Mouse (Mus musculus) midbrain, embryonic 11.5 days (tissue): Measurements from ENCODE around the gene Nccrp1. TPM values are rescaled to one million over a fixed set of nuclear protein-coding genes. Genes with fewer than 3 reads are reported as not detected.
"Not testable (repeated sequence)": the region's sequence is repeated elsewhere in the genome, so short reads cannot be mapped to it uniquely, and the experiment has no call there.

Experiments
- ATAC-seq: fragments of 200-750 bp; cut with Nextera tagmentation; 2 replicates; pipeline ENCODE4 v1.8.0; 2017; ENCODE audit warnings: moderate TSS enrichment, moderate library complexity; ENCODE audit not compliant: low FRiP score
- DNase-seq: peaks from one replicate; pipeline ENCODE4 v3.0.0; 2015; ENCODE audit warnings: low spot score; ENCODE audit errors: missing footprints
- H3K27ac ChIP-seq: fragments of 300-500 bp; sonication (generic); 2 replicates; pipeline ENCODE4 v1.5.1; 2014; ENCODE audit warnings: low read depth, low read length
- H3K27me3 ChIP-seq: fragments of 300-500 bp; sonication (generic); 2 replicates; pipeline ENCODE4 v1.6.1; 2014; ENCODE audit warnings: mild to moderate bottlenecking, low read length, moderate library complexity, mixed read lengths; ENCODE audit not compliant: control insufficient read depth, insufficient read depth
- H3K36me3 ChIP-seq: fragments of 300-500 bp; sonication (generic); 2 replicates; pipeline ENCODE4 v1.6.1; 2014; ENCODE audit warnings: mild to moderate bottlenecking, low read length, moderate library complexity, mixed read lengths; ENCODE audit not compliant: control insufficient read depth, insufficient read depth
- H3K4me1 ChIP-seq: fragments of 300-500 bp; sonication (generic); 2 replicates; pipeline ENCODE4 v1.6.1; 2014; ENCODE audit warnings: low read length; ENCODE audit not compliant: control insufficient read depth, insufficient read depth
- H3K4me2 ChIP-seq: fragments of 300-500 bp; sonication (generic); 2 replicates; pipeline ENCODE4 v1.6.1; 2014; ENCODE audit warnings: mild to moderate bottlenecking, moderate library complexity
- H3K4me3 ChIP-seq: fragments of 300-500 bp; sonication (generic); 2 replicates; pipeline ENCODE4 v1.5.1; 2014; ENCODE audit warnings: low read depth, low read length
- H3K9ac ChIP-seq: fragments of 300-500 bp; sonication (generic); 2 replicates; pipeline ENCODE4 v1.6.1; 2014; ENCODE audit warnings: low read length
- H3K9me3 ChIP-seq: fragments of 300-500 bp; sonication (generic); 2 replicates; pipeline ENCODE4 v1.6.1; 2016; ENCODE audit warnings: low read length; ENCODE audit not compliant: control insufficient read depth
- WGBS: fragments of 180-500 bp; shearing (Covaris S2); extraction: QIAGEN DNeasy Blood & Tissue Kit; methylation state at CpG from one replicate; pipeline ENCODE4 v1.1.7; 2014; 5-methylcytosine and 5-hydroxymethylcytosine counted together
- polyA plus RNA-seq: library from polyadenylated mRNA; unstranded; fragments of >200 nt; fragmentation: Nextera tagmentation; extraction: Ambion mirVana; gene quantifications from 2 replicates; pipeline ENCODE4 v1.2.1, GENCODE M21; 2014

Nccrp1 gene
- polyA plus RNA-seq, 1 experiment from 2014 or later = not detected

DNA sequence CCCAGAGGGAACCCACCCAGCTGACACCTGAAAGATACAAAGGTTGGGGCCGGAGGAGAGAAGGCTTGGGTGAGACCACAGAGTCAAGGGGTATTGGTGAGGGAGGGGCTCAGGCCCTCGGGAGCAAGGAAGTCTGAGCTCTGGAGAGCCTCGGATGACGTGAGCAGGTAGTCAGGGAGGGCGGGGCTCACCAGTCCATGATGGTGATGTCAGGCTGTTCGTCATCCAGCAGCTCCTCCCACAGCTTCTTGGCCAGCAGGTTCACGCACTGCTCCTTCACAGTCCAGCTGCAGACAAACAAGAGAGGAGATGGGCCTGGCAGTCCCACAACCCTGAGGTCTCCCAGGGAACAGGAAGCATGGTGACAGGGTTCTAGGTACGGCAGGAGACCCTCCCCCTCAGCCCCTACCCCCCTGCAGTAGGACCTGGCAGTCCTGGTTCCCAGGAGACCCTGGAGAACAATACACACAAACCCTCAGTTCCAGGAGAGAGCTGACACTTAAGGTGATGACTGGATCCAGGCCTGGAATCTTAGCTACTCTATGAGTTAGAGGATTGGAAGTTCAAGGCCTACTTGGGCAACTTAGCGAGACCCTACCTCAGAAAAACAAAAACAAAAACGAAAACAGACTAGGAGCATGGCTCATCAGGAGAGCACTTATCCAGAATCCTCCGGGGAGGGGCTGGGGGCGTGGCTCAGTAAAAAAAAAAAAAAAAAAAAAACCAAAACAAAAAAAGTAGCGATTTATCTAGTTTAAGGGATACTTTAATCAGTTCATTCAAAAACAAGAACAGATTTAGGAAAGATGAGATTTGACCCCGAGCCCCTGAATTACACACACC, 1.8 kb downstream of the Nccrp1 start:
- Histone ChIP-seq H3K4me2 (no peak overlapping the region), H3K36me3 (no peaks in the 10 kb centered on the region), H3K4me1 (peaks cover 15% of the 10 kb centered on the region), H3K4me3 (no peak overlapping the region), H3K9ac (no peak overlapping the region), H3K9me3 (no peaks in the 10 kb centered on the region), H3K27me3 (peaks cover 18% of the 10 kb centered on the region), H3K27ac (no peak overlapping the region)
- DNase-seq (peak; percentile 89), ATAC-seq (peak; percentile 31; the same call in 1 of the 2 replicates)
- WGBS = 23% methylated on average over 14 of the region's 14 CpGs

DNA sequence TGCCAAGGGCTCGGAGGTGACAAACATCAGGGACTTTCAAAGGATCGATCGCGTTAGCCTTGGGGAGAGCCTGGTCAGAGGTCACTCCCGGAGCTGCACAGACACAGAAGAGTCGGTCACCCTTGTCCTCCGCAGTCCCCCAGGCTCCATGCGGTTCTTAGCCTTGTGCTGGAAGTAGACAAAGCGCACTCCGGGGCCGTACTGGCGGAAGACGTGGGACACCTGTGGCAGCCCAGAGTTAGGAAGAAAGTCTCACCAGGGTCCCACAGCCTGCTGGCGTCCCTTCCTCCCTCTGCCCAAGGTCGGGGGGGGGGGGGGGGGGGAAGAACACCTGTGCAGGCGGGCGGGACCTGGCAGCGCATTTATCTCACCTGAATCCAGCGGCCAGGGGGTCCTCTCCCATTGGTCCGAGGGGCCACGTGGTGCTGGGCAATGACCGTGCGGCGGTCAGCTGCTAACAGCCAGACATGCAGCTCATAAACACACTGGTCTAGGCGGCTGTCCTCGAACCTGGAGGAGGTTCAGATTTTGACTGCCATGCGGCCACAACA, 2.9 kb downstream of the Nccrp1 start:
- no peaks in the 10 kb centered on the region for H3K36me3 ChIP-seq
- peak; percentile 45 for ATAC-seq
- no peak overlapping the region for H3K27ac ChIP-seq
- H3K9ac ChIP-seq = peak overlapping the region; percentile 16; the same call in 1 of the 2 replicates
- peaks cover 15% of the 10 kb centered on the region for H3K4me1 ChIP-seq
- peaks cover 18% of the 10 kb centered on the region for H3K27me3 ChIP-seq
- peak overlapping the region; percentile 11; the same call in 1 of the 2 replicates for H3K4me3 ChIP-seq
- DNase-seq = peak; percentile 89
- no peaks in the 10 kb centered on the region for H3K9me3 ChIP-seq
- 2% methylated on average over 24 of the region's 27 CpGs for WGBS
- H3K4me2 ChIP-seq = peak overlapping the region; percentile 50

DNA sequence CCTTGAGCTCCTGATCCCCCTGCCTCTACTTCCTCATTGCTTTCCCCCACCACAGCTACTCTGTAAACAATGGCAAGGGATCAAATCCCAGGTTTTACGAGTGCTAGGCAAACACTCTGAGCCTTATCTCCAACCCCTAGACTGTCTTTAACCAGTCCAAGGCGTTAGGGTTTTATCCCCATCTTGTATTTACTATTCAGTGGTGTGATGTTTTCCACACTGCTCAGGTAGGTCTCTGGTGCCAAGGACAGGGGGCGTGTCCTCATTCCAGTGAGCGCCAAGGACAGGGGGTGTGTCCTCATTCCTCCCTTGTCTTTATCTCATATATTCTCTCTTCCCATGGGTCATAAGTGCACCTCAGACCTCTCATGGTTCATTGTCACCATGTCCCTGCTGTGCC, 6.5 kb downstream of the Nccrp1 start, which contains the start of gene Sycn:
Sycn (plus strand) TSS at position 360 of the 400 bp plus-strand sequence.
- H3K4me3 ChIP-seq = no peak within 1 kb of the TSS
- no peaks in the 10 kb centered on the region for H3K36me3 ChIP-seq
- DNase-seq (no peak), ATAC-seq (no peak)
- no peak within 1 kb of the TSS for H3K4me2 ChIP-seq
- no peak within 1 kb of the TSS for H3K27ac ChIP-seq
- 88% methylated on average over 4 of the region's 4 CpGs for WGBS
- no peaks in the 10 kb centered on the region for H3K9me3 ChIP-seq
- H3K27me3 ChIP-seq = peaks cover 4% of the 10 kb centered on the region
- peaks cover 9% of the 10 kb centered on the region for H3K4me1 ChIP-seq
- no peak within 1 kb of the TSS for H3K9ac ChIP-seq

DNA sequence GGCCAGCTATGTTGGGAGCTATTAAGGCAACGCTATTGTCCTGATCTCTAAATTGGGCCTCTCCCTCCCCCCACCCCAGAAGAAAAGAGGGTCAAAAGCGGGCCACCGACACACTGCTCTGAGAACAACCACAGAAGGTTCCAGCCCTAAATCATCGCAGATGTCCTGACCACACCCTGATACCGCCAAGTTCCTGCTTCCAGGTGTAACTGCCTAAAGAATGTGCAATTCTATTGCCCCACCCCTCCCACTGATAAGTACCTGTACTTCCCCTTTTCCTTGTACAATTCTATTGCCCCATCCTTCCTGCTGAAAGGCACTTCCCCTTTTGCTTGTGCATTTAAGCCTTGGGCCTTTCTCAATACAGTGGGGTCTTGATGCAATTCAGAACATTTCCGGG, 8.2 kb downstream of the Nccrp1 start:
- not testable (repeated sequence) for H3K36me3 ChIP-seq, H3K9ac ChIP-seq, H3K4me2 ChIP-seq, H3K4me1 ChIP-seq, H3K9me3 ChIP-seq, H3K27me3 ChIP-seq, H3K4me3 ChIP-seq, ATAC-seq, H3K27ac ChIP-seq, DNase-seq
- WGBS = 89% methylated on average over 6 of the region's 6 CpGs

DNA sequence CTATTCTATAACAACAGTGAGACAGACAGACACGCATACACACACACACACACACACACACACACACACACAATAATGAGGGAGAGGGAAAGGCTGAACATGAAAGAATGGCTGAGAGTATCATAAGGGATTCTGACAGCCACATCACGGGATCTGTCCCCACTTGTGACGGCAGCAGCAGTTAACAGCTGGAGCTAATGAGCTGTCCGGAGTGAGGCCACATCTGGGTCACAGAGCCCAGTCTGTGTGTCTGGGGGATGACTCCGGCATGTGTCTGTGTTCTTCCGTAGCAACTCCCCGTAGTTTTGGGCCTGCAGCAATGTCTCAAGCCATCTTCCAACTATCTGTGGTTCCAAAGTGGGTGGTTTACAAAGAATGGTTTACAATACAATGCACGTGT, 15.0 kb downstream of the Nccrp1 start:
- no peaks in the 10 kb centered on the region for H3K36me3 ChIP-seq
- no peaks in the 10 kb centered on the region for H3K9me3 ChIP-seq
- H3K4me3 ChIP-seq = no peak overlapping the region
- no peak overlapping the region for H3K4me2 ChIP-seq
- H3K9ac ChIP-seq = no peak overlapping the region
- DNase-seq = no peak
- 79% methylated on average over 8 of the region's 8 CpGs for WGBS
- no peaks in the 10 kb centered on the region for H3K4me1 ChIP-seq
- H3K27me3 ChIP-seq = peaks cover 3% of the 10 kb centered on the region
- no peak overlapping the region for H3K27ac ChIP-seq
- ATAC-seq = no peak

DNA sequence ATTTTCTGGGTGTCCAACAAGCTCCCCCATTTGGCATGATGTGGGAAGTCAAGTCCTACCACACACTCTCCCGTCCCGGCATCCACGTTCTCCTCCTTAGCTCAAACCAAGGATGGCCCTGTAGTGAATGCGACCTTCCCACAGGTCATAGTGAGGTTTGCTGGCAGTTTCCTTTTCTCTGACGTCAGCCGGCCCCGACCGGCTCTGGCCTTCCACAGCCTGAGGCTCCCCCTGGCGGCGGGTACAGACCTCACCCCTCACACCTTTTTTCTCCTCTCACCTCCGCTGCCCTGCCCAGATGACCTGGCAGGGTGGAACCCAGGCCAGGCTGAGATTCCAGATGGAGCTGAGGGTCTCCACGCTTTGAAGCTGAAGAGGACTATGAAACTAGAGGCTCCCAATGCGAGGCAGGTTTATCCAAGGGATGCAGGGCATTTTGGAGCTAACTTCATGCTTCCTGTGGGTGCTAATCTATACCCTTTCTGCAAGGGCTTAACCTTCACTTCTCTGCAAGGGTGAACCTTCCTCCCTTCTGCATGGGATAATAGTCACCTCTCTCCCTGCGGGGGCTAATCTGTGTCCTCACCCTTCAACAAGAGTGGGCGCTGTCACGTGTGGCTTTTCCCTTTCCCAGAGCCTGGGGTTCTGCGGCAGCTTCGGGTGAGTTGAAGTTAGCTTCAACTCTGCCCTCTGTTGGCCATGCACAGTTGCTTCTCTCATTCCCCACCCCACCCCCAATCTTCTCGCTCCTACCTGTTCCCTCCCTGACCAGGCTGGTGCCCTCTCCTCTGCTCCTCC, 18.9 kb downstream of the Nccrp1 start:
- ATAC-seq = peak; percentile 40; the same call in 1 of the 2 replicates
- peaks cover 3% of the 10 kb centered on the region for H3K27me3 ChIP-seq
- peak; percentile 96 for DNase-seq
- no peaks in the 10 kb centered on the region for H3K9me3 ChIP-seq
- H3K4me2 ChIP-seq = no peak overlapping the region
- no peak overlapping the region for H3K4me3 ChIP-seq
- H3K4me1 ChIP-seq = no peaks in the 10 kb centered on the region
- no peak overlapping the region for H3K27ac ChIP-seq
- H3K36me3 ChIP-seq = no peaks in the 10 kb centered on the region
- 7% methylated on average over 19 of the region's 19 CpGs for WGBS
- no peak overlapping the region for H3K9ac ChIP-seq

DNA sequence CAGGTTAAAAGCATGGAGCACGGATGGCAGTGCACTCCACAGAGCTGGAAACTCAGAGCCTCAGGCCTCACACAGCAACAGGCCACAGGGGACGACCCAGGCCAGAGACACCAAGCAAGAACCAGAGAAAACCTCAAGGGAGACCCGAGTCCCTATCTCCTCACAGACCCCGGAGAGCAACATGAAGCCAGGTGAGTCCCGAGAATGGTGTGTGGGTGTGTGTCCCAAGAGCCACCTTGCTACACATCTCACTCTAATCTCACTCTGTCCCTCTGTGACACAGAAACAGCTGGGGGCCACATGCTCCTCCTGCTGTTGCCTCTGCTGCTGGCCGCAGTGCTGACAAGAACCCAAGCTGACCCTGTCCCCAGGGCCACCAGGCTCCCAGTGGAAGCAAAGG, 24.5 kb downstream of the Nccrp1 start, which contains the start of gene Ifnl3:
Ifnl3 (plus strand) TSS at position 301 of the 400 bp plus-strand sequence.
- H3K4me2 ChIP-seq, DNase-seq, H3K4me3 ChIP-seq, H3K36me3 ChIP-seq, H3K27me3 ChIP-seq, H3K4me1 ChIP-seq, H3K9ac ChIP-seq, H3K27ac ChIP-seq, ATAC-seq, H3K9me3 ChIP-seq: not testable (repeated sequence)
- WGBS = 77% methylated on average over 5 of the region's 6 CpGs

DNA sequence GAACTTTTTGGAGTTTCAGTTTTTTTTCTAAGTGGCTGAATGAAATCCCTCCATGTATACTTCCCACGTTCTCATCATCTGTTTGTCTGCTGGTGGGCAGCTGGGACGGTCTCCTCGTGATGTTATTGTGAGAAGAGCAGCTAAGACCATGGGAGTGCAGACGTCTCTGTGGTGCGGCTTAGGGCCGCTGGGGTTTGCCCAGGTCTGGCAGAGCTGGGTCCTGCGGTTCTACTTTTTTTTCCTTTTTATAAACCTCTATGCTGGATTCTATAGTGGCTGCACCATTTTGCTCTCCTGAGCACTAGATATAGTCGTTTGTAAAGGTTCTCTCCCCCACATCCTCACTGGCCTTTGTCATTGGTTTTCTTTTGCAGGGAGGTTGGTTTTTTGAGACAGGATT, 35.6 kb downstream of the Nccrp1 start:
- H3K4me1 ChIP-seq = no peaks in the 10 kb centered on the region
- H3K36me3 ChIP-seq = no peaks in the 10 kb centered on the region
- no peaks in the 10 kb centered on the region for H3K9me3 ChIP-seq
- ATAC-seq (no peak), DNase-seq (no peak)
- H3K4me2 ChIP-seq = no peak overlapping the region
- H3K27me3 ChIP-seq = no peaks in the 10 kb centered on the region
- no peak overlapping the region for H3K27ac ChIP-seq
- WGBS = 80% methylated on average over 8 of the region's 8 CpGs
- no peak overlapping the region for H3K9ac ChIP-seq
- H3K4me3 ChIP-seq = no peak overlapping the region
